Mouse (Mus musculus): Measurements from ENCODE around the gene Elmo1. TPM values are rescaled to one million over a fixed set of nuclear protein-coding genes. Genes with fewer than 3 reads are reported as not detected.

The Elmo1 gene
- polyA plus RNA-seq, 1 experiment = 16.1 TPM

DNA sequence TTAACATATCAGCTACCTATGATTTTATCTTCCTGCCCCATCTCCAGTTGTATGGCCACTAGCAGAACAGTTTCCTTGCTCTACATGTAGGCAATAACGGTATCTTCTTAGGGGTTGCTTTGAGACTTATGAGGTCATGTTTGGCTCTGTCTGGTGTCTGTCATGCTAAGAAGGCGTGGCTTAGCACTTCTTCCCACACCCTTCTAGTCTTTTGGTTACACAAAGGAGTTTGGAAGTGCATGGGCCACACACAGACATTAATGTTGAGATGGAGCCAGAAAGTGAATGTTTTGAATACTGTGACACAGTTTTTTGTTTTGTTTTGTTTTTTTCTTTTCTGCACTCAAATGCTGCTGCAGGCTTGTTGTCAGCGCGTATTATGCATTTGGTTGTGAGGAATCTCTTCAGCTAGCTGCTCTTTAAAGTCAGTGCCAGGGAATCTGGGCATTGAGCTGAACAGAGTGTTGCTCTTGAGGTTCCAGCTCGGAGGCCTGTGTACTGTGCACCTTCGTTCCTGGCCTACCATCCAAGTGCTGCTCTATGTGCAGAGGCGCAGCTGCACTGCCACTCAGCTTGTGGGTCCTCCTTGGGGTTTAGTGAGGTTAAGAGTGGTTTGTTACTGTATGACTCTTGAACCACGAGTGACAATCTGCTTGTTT is 31.1 kb downstream of the Elmo1 start:
- Histone ChIP-seq H3K9me3 (replicated peaks; ENCODE audit: control insufficient read depth, insufficient read depth, low read length, poor library complexity, severe bottlenecking) (no peaks in the 10 kb centered on the region), H3K4me3 (ENCODE audit: low read depth, low read length) (no peak overlapping the region), H3K36me3 (ENCODE audit: control insufficient read depth, insufficient read depth, low read length, poor library complexity, severe bottlenecking) (no peaks in the 10 kb centered on the region), H3K27ac (ENCODE audit: insufficient read depth, low read length) (no peak overlapping the region), H3K27me3 (ENCODE audit: control insufficient read depth, insufficient read depth, low read length, poor library complexity, severe bottlenecking) (no peaks in the 10 kb centered on the region), H3K9ac (ENCODE audit: low read depth, poor library complexity, severe bottlenecking) (no peak overlapping the region), H3K4me1 (ENCODE audit: control insufficient read depth, insufficient read depth, low read length) (peaks cover under 1% of the 10 kb centered on the region)
- TF ChIP-seq POLR2A (IDR thresholded peaks at IDR 0.05; ENCODE audit: insufficient read depth, low read length) (no peak), EP300 (IDR thresholded peaks at IDR 0.05; ENCODE audit: insufficient read depth, low read depth, low read length) (no peak), CTCF (IDR thresholded peaks at IDR 0.05; ENCODE audit: low read depth, low read length) (no peak)

DNA sequence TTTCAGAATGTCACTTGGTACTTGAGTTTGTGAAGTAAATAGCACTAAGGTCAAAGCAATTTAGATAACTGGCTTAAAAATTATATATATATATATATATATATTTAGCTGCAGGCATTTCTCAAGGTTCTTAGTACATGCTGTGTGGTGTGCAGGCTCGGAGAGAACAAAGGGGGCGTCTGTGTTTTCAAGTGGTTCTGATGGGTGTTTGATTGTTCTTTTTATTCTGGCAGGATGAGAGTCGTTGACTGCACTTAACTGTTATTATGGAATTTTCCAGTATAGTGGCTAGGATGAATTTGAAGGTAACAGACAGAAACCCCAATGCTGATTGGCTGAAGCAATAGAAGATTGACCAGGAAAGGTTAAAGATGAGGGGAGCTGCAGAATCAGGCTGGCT is 33.6 kb downstream of the Elmo1 start:
- Histone ChIP-seq H3K27me3 (ENCODE audit: control insufficient read depth, insufficient read depth, low read length, poor library complexity, severe bottlenecking) (no peaks in the 10 kb centered on the region), H3K27ac (ENCODE audit: insufficient read depth, low read length) (no peak overlapping the region), H3K36me3 (ENCODE audit: control insufficient read depth, insufficient read depth, low read length, poor library complexity, severe bottlenecking) (no peaks in the 10 kb centered on the region), H3K9me3 (replicated peaks; ENCODE audit: control insufficient read depth, insufficient read depth, low read length, poor library complexity, severe bottlenecking) (no peaks in the 10 kb centered on the region), H3K4me1 (ENCODE audit: control insufficient read depth, insufficient read depth, low read length) (no peaks in the 10 kb centered on the region), H3K9ac (ENCODE audit: low read depth, poor library complexity, severe bottlenecking) (no peak overlapping the region), H3K4me3 (ENCODE audit: low read depth, low read length) (no peak overlapping the region)
- no peak for TF ChIP-seq CTCF (IDR thresholded peaks at IDR 0.05; ENCODE audit: low read depth, low read length)
- TF ChIP-seq EP300 (IDR thresholded peaks at IDR 0.05; ENCODE audit: insufficient read depth, low read depth, low read length) = no peak
- TF ChIP-seq POLR2A (IDR thresholded peaks at IDR 0.05; ENCODE audit: insufficient read depth, low read length) = no peak

DNA sequence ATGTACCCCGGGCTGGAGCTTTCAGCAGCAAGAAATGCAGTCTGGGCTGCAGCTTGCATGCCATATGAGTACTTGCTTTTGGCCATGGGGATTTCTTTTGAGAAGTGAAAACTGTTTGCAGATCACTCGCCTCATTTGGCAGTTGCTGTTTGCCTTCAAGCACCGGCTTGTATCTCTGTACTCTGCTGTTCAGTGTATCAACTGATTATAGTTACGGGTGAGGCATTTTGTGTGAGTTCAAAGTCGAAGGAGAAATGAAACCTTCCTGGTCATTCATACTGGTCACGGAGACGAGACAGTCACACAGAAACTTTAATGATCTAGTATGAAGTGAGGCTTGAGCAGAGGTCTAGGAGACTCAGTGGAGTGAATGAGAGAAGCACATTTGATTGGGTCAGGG is 34.6 kb downstream of the Elmo1 start:
- no peaks in the 10 kb centered on the region for H3K27me3 ChIP-seq (ENCODE audit: control insufficient read depth, insufficient read depth, low read length, poor library complexity, severe bottlenecking)
- TF ChIP-seq CTCF (IDR thresholded peaks at IDR 0.05; ENCODE audit: low read depth, low read length) (no peak), POLR2A (IDR thresholded peaks at IDR 0.05; ENCODE audit: insufficient read depth, low read length) (no peak), EP300 (IDR thresholded peaks at IDR 0.05; ENCODE audit: insufficient read depth, low read depth, low read length) (no peak)
- H3K27ac ChIP-seq (ENCODE audit: insufficient read depth, low read length) = no peak overlapping the region
- H3K4me1 ChIP-seq (ENCODE audit: control insufficient read depth, insufficient read depth, low read length) = no peaks in the 10 kb centered on the region
- no peaks in the 10 kb centered on the region for H3K9me3 ChIP-seq (replicated peaks; ENCODE audit: control insufficient read depth, insufficient read depth, low read length, poor library complexity, severe bottlenecking)
- no peak overlapping the region for H3K9ac ChIP-seq (ENCODE audit: low read depth, poor library complexity, severe bottlenecking)
- no peaks in the 10 kb centered on the region for H3K36me3 ChIP-seq (ENCODE audit: control insufficient read depth, insufficient read depth, low read length, poor library complexity, severe bottlenecking)
- no peak overlapping the region for H3K4me3 ChIP-seq (ENCODE audit: low read depth, low read length)

DNA sequence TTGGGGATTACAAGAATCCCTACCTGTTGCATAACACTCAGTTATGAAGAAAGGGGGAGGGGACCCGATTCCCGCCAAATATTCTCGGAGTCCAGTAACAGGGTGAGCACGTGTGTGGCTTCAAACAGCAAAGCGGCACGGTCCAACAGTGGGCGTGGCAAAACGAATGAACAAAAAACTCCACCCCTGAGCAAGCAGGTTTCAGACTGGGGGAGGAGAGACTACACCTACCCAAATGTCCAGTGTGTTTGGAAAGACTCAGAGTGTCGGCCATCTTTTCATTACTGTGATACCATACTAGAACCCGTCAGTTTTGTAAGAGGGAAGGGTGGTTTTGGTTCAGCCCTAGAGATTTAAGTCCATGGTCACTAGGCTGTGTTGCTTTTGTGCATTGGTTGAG is 35.4 kb downstream of the Elmo1 start:
- no peaks in the 10 kb centered on the region for H3K36me3 ChIP-seq (ENCODE audit: control insufficient read depth, insufficient read depth, low read length, poor library complexity, severe bottlenecking)
- H3K9ac ChIP-seq (ENCODE audit: low read depth, poor library complexity, severe bottlenecking) = no peak overlapping the region
- H3K4me3 ChIP-seq (ENCODE audit: low read depth, low read length) = no peak overlapping the region
- no peak overlapping the region for H3K27ac ChIP-seq (ENCODE audit: insufficient read depth, low read length)
- H3K9me3 ChIP-seq (replicated peaks; ENCODE audit: control insufficient read depth, insufficient read depth, low read length, poor library complexity, severe bottlenecking) = no peaks in the 10 kb centered on the region
- TF ChIP-seq CTCF (IDR thresholded peaks at IDR 0.05; ENCODE audit: low read depth, low read length) (no peak), EP300 (IDR thresholded peaks at IDR 0.05; ENCODE audit: insufficient read depth, low read depth, low read length) (no peak), POLR2A (IDR thresholded peaks at IDR 0.05; ENCODE audit: insufficient read depth, low read length) (no peak)
- H3K27me3 ChIP-seq (ENCODE audit: control insufficient read depth, insufficient read depth, low read length, poor library complexity, severe bottlenecking) = no peaks in the 10 kb centered on the region
- no peaks in the 10 kb centered on the region for H3K4me1 ChIP-seq (ENCODE audit: control insufficient read depth, insufficient read depth, low read length)

DNA sequence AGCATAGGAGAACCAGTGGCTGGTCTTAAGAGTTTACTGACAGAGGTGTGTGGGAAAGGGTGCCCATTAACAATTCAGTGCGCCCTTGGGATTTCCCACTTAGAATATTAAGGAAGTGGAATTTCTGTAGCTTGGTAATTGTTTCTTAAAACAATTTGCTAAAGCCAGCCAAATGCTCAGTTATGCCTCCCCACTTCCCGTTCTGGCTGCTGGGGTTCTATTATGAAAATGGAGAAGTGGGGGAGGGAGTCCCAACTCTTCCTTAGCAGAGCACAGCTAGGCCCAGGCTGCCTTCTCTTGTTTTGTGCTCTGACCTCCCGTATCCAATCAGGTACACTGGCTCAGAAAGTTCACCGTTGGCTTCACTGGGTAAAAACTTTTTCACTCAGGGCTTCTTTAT is 37.2 kb downstream of the Elmo1 start:
- no peaks in the 10 kb centered on the region for H3K36me3 ChIP-seq (ENCODE audit: control insufficient read depth, insufficient read depth, low read length, poor library complexity, severe bottlenecking)
- H3K4me3 ChIP-seq (ENCODE audit: low read depth, low read length) = no peak overlapping the region
- no peaks in the 10 kb centered on the region for H3K27me3 ChIP-seq (ENCODE audit: control insufficient read depth, insufficient read depth, low read length, poor library complexity, severe bottlenecking)
- no peaks in the 10 kb centered on the region for H3K9me3 ChIP-seq (replicated peaks; ENCODE audit: control insufficient read depth, insufficient read depth, low read length, poor library complexity, severe bottlenecking)
- TF ChIP-seq EP300 (IDR thresholded peaks at IDR 0.05; ENCODE audit: insufficient read depth, low read depth, low read length) (no peak), CTCF (IDR thresholded peaks at IDR 0.05; ENCODE audit: low read depth, low read length) (no peak), POLR2A (IDR thresholded peaks at IDR 0.05; ENCODE audit: insufficient read depth, low read length) (no peak)
- H3K9ac ChIP-seq (ENCODE audit: low read depth, poor library complexity, severe bottlenecking) = no peak overlapping the region
- no peak overlapping the region for H3K27ac ChIP-seq (ENCODE audit: insufficient read depth, low read length)
- no peaks in the 10 kb centered on the region for H3K4me1 ChIP-seq (ENCODE audit: control insufficient read depth, insufficient read depth, low read length)

DNA sequence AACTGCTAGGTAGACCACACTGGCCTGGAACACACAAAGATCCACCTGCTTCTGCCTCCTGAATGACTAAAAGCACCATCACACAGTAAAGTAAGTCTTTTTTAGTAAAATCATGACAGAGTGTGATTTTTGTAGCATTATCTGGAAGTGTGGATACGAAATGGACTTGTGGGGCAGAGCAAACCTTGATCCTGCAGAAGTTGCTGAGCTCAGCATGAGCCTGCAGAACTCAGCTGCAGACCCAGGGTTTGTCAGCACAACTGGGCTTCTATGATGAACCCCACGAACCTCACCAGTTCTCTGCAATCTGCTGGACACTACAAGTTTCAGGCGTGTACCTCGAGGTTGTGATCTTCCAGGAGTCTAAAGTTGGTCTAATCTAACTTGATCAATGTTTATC is 37.7 kb downstream of the Elmo1 start:
- H3K27me3 ChIP-seq (ENCODE audit: control insufficient read depth, insufficient read depth, low read length, poor library complexity, severe bottlenecking) = no peaks in the 10 kb centered on the region
- no peaks in the 10 kb centered on the region for H3K36me3 ChIP-seq (ENCODE audit: control insufficient read depth, insufficient read depth, low read length, poor library complexity, severe bottlenecking)
- H3K4me1 ChIP-seq (ENCODE audit: control insufficient read depth, insufficient read depth, low read length) = peaks cover 3% of the 10 kb centered on the region
- H3K9me3 ChIP-seq (replicated peaks; ENCODE audit: control insufficient read depth, insufficient read depth, low read length, poor library complexity, severe bottlenecking) = no peaks in the 10 kb centered on the region
- TF ChIP-seq EP300 (IDR thresholded peaks at IDR 0.05; ENCODE audit: insufficient read depth, low read depth, low read length) (no peak), POLR2A (IDR thresholded peaks at IDR 0.05; ENCODE audit: insufficient read depth, low read length) (no peak), CTCF (IDR thresholded peaks at IDR 0.05; ENCODE audit: low read depth, low read length) (no peak)
- H3K4me3 ChIP-seq (ENCODE audit: low read depth, low read length) = no peak overlapping the region
- H3K27ac ChIP-seq (ENCODE audit: insufficient read depth, low read length) = no peak overlapping the region
- H3K9ac ChIP-seq (ENCODE audit: low read depth, poor library complexity, severe bottlenecking) = no peak overlapping the region

Measured in ES-Bruce4 (cell line).